Mouse (Mus musculus): ENCODE measurements around the gene Rnf216. TPM values are rescaled to one million over a fixed set of nuclear protein-coding genes. Genes with fewer than 3 reads are reported as not detected.

Rnf216 gene
- total RNA-seq, 4 experiments from 2014 or later: 44.7 to 51.3 (median 47.7) TPM

DNA sequence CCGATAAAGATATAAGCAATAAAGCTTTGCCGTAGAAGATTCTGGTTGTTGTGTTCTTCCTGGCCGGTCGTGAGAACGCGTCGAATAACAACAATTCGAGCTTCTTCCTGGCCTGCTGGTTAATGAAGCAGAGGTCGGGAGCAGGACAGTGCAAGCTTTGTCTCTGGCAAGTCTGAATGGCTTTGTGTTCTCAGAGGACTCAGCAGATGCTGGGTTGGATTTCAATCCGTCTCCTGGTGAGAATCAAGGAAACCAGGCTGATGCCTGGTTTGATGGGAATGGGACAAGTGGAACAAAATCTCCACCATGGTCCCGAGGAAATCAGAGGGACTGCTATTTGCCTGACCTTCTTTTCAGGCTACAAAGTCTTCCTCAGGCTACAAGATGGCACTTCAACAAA lies 103.4 kb downstream of the Rnf216 start:
- DNase-seq (ENCODE audit: low spot score in 2 of 2): no peak

DNA sequence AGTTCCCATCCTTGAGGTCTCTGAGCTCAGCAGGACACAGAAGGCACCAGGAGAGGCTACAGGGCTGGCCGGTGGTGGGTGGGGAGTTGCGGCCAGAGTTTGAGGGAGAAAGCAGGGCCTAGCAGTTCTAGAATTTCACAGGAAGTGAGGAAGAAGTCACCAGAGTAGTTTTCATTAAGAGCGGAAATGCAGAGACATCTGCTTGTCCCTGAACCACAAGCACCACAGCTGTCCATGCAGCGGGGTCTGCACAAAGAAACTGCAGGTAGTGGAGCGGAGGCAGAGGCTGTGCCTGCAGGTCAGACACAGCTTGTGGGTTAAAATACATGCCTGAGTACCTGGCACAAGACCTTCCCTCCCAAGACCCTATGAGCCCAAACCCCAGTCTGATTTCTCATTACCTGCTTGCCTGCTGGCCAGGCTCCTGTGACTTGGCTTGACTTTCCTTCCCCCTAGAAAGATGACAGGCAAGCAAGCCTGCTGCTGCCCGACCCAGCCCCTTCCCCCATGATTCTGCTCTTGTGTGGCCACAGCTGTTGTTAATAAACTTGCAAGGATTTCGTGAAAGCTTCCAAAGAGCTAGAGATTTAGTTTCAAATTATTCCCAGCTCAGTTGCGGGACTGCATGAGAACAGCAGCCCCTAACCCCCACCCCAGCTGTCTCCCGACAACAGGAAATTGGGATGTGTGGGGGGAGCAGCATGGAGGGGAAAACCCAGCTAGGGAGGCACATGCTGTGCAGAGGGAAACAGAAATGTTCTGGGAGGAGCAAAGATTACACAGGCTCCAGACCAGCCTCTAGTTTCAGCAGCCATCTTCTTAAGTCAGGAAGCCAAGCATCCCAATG lies 111.9 kb downstream of the Rnf216 start:
- peak; percentile 39 to 41 for DNase-seq (ENCODE audit: low spot score in 2 of 2)

DNA sequence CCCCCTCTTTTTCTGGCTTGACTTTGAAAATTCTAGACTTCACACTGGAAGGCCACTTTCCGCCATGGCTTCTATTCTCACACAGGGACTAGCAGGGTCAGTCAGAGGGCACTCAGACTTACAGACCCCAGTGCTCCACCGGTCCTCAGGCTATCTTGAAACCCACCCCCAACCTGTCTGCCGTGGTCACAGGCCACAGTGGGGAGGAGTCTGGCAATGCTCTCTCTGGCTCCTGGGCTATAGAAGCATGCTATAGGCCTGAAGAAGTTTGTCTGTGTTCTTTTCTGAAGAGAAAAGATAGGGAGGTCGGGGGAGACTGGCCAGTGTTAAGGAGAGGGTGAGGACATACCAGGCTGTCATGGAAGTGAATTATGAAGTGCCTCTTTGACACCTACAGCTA lies 112.7 kb downstream of the Rnf216 start:
- no peak for DNase-seq (ENCODE audit: low spot score in 2 of 2)

DNA sequence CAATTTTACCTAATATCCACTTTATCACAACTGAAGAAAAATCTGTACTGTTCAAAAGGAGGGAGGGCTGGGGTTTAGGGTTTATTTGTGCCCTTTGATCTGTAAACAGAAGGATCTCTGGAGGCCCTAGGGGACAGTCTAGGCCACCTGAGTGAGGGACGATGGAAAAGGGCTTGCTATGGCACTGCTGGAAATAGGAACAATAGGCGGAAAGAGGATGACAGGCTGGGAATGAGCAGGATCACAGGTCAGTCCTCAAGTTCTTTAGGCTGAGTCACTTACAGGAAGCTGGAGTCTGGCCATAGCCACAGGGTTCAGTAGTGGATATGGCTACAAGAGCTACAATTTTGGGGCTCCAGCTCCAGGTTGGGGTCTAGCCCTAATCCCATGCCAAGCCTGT lies 114.6 kb downstream of the Rnf216 start:
- no peak for DNase-seq (ENCODE audit: low spot score in 2 of 2)

DNA sequence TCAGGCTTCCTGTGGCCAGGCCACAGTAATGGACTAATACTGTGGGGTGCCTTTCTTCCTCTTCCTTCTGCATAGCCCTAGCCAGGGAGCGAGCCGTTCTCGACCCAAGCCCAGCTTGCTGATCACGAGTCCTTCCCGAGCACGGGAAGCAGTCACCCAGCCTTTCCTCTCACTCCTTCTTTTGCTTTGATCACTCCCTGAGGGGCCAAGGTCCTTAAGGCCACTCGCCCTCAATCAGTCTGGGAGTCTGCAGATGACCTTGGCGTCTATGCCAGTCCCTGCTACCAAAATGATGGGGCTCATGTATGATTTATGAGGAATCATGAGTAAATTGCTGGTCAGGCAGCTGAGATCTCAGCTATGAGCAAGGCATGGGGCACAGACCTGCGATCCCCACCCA lies 115.3 kb downstream of the Rnf216 start:
- no peak for DNase-seq (ENCODE audit: low spot score in 2 of 2)

DNA sequence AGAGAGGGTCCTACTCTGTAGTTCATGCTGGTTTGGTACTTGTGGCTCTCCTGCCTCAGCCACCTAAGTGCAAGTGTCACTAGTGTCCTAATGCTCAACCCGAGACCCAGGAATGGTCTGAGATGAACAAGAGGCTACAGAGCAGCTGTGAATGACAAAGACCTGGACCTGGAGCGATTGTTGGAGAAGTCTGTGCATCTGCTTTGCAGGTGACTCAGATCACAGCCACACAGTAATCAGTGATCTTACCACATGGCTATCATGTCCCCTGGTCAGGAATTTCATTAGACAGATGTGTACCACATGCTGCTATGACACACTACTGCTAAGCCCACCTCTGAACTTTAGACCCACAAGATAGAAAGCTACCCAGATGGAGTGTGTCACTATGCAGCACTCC lies 118.0 kb downstream of the Rnf216 start:
- no peak for DNase-seq (ENCODE audit: low spot score in 2 of 2)

DNA sequence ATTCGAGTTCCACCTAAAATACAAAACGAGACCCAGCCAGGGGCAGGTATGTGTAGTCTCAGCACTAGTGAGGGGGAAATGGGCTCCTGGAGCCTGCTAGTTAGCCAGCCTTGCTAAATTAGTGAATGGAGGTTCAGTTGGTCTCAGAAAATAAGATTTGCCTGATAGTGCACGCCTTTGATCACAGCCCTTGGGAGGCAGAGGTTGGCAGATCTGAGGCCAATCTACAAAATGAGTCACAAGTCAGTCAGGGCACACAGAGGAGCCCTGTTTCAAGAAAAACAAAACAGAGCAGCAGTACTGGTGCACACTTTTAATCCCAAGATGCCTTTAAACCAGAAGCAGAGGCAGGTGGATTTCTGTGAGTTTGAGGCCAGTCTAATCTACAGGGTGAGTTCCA lies 123.6 kb downstream of the Rnf216 start:
- DNase-seq (ENCODE audit: low spot score in 2 of 2): no peak

DNA sequence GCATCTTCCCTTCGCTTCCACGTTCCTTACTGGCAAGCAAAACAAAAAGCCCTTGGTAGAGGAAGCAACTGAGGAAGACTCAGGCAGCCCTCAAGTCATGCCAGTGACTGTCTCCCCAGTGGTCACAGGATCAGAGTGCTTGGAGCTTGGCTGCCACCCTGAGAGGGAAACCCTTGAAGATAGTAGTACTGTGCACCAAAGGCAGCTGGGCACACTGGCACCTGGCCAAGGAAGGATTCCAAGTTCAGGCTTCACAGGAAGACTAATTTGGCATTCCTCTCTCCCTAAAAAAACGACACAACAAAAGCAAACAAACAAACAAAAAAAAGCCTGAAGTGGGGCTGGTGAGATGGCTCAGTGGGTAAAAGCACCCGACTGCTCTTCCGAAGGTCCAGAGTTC lies 124.3 kb downstream of the Rnf216 start:
- no peak for DNase-seq (ENCODE audit: low spot score in 2 of 2)

DNA sequence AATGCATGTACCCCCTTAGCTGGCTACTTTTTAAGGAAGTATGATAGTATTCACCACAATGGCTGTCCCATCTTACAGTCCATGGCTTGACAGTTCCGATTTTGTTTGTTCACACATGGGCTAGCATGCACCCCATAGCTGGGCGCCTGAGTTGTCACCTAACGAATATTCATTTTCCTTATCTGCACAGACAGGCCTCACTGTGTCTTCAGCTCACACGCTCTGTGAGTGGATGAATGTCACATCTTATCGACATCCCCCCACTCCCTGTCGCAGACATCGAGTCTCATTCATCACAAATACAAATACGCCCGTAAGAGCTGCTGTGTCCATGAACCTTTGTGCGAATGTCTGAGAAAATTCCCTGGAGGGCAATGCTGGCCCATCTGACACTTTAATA lies 128.5 kb downstream of the Rnf216 start:
- no peak for DNase-seq (ENCODE audit: low spot score in 2 of 2)

DNA sequence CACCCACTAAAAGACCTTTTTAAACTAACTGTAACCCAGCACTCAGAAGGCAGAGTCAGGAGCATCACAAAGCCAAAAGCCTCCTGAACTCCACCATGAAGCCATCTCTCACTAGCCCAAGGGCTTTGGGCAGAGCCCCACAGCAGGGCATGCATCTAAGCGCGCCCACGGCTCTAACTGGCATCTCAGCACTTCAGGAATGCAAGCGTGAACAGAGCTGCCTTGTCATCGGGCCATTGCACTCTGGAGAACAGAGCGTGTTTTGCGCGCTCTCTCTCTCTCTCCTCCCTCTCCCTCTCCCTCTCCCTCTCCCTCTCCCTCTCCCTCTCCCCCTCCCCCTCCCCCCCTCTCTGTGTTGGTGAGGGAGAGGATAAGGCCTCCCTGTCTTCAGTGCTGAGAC lies 129.6 kb downstream of the Rnf216 start:
- DNase-seq (ENCODE audit: low spot score in 2 of 2): no peak

DNA sequence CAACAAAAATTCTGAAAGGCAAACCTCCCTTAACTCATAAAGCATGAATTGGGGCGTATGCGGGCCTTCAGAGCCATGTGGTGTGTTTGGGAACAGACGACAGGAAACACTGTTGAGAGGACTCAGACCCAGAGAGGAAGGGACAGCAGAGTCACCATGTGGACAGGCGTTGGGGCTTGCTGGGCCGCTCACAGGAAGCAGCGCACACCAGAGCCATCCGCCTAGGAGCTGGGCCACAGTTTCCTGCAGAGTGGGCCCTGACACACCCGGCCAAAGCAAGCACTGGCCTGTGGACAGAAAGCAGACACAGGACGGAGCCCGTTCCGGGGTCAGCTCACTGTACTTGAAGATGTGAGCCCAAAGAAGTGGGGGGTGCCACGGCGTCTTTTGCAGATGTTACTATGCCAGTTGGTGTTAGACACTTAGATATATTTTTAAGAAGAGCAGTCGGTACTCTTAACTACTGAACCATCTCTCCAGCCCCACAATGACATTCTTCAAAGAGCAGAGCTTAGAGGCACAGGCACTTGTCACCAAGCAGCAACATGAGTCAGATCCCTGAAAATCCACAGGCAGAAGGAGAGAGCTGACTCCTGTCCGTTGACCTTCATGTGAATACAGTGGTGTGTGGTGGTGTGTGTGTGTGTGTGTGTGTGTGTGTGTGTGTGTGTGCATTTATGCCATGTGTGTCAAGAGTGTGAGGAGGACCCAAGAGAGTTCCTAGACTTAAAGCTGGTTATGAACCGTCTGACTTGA lies 130.6 kb downstream of the Rnf216 start:
- no peak for DNase-seq (ENCODE audit: low spot score in 2 of 2)

DNA sequence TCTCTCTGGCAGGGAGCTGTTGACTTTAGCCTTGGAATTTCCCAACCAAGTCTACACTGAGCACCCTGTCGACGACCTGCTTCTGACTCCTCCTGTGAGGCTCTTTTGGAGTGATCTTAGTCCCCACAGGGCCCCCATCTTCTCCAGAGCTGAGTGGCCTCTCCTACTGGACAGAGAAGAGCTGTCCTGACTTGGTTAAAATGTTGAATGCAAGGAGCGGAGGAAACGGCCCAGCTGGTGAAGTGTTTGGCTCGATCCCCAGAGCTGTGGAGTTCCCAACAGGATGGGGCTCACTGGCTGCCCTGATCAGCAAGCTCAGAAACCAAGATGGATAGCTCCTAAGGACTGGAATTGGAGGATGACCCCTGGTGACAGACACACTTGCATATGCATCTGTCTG lies 136.3 kb downstream of the Rnf216 start:
- no peak for DNase-seq (ENCODE audit: low spot score in 2 of 2)

DNA sequence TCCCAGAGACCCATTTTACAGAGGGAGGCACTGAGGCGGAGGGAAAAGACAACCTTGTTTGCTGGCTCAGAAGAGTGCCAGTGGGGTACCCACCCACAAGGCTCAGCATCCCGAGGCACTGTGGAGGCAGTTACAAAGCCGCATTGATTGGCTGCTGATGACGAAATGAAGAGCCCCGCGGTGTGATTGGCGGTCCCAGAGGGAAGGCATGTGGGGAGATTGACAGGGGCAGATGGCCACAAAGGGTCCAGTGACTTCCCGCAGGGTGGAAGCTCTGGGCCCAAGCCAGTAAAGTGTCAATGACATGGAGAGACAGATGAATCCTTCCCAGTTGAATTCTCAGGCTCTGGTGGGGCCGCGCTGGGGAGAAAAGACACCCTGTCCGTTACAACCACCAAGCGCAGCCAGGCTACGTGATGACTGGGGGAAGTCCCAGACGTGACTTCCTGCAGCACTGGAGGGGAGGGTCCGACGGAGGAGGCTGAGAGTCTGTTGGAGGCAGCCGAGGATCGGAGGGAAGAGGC lies 138.1 kb downstream of the Rnf216 start:
- DNase-seq (ENCODE audit: low spot score in 2 of 2): peak; percentile 77 to 83

DNA sequence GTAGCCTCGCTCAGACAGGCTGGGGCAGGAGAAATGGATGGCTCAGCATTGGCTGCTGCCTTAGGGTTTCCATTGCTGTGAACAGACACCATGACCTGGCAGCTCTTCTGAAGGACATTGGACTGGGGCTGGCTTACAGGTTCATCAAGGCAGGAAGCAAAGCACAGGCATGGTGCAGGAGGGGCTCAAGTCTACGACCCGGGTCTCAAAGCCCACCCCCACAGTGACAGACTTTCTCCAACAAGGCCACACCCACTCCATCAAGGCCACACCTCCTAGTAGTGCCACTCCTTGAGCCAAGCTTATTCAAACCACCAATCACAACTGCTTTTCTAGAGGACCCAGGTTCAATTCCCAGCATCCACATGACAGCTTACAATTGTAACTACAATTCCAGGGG lies 138.8 kb downstream of the Rnf216 start:
- DNase-seq (ENCODE audit: low spot score in 2 of 2): no peak

DNA sequence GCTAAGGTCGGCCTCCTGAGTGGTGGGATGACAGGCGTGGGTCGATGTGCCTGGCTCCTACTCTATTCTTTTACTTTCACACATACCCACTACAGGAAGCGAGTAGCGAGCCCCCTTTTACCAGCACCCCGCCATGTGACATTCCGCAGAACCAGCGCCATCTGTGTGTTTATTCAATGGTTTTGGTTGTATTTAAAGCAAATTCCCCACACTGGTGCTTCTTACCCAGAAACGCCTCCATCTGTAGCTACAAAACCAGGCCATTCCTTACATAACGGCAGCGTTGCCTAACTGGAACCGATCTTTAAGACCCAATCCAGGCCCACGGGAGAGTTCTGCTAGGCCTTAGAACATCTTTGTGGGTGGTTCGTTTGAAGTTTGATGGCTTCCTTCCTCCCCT lies 144.4 kb downstream of the Rnf216 start:
- DNase-seq (ENCODE audit: low spot score in 2 of 2): peak; percentile 77 to 84

DNA sequence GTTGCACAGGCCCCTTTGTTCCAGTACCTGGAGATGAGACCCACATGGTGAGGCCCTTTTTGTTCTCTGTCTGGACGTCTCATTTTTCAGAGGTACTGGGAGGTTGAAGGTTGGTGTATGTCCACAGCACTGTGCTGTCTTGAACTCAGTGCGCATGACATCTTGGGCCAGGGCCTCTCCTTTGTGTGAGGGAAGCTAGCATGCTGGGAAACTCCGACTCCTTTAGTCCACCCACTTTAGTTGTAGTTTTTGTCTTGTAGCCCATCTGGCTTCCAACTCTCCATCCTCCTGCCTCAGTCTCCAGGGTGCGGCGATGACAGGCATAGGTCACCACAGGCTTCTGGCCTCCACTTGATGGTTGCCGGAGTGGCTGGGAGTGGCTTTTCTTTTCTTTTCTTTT lies 148.1 kb downstream of the Rnf216 start:
- no peak for DNase-seq (ENCODE audit: low spot score in 2 of 2)

DNA sequence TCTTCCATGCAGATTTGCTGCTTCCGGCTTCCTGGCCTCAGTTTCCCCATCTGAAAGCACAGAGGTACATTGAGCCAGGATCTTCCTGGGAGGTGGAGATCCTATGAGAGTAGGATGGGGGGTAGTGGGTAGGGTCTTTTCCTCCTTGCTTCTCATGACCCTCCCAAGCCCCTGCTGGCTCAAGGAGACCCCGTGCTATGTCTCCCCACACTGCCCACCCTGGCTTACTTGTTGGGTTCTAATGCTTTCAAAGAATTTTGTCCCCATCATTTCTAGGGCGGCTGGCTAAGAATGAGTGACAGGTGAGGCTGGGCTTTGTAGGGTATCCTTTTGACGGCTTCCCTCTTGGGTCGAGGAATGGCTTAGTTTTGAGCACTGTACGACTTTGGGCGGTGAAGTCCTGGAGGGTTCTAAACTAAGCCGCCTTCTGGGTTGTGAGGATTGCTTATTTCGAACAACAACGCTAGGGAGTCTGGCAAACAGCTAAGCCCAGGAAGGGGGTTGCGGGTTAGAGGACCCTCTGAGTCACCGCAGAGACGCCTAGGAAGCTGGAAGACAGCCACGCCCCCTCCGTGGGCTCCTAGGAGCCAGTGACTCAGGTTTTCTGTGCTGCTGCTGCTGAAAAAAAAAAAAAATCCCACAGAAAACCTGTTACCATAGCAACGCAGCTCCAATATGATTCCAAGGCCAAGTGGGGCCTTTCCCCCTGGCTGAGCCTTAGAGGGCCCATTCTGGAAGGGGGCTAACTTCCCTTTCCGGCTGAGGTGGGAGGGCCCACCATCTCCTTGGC lies 148.9 kb downstream of the Rnf216 start:
- DNase-seq (ENCODE audit: low spot score in 2 of 2): peak in 1 of 2 experiments; percentile 67

DNA sequence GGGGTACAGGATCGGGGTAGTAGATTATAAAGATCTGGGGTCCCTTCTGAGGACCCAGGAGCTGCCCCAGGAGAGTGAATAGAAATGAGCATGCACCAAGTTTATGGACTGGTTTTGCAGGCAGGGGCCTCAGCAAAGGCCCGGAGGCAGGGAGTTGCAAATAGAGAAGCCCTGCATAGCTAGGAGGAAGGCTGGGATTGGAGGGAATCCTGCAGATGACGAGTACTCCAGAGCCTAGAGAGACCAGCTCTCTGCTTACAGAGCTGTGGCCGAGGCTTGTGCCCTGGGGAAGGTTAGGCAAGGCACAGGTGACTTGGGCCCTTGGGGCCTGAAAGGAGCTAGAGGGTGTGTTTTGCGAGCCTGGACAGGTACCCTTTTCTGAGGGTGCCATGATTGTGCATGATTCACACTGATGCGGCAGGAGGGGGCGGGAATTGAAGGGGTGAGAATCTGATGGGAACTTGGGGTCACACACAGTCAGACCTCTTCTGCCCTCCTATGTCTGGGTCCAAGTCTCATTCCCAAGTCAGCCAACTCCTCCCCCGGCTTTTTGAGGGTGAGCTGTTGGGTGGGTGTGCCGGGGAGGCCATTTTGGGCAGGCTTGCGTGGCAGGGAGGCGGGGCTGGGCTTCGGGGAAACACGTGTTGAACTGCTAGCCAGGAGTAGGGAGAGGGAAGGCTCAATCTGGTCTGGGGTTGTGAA lies 149.6 kb downstream of the Rnf216 start:
- DNase-seq (ENCODE audit: low spot score in 2 of 2): peak in 1 of 2 experiments; percentile 57

DNA sequence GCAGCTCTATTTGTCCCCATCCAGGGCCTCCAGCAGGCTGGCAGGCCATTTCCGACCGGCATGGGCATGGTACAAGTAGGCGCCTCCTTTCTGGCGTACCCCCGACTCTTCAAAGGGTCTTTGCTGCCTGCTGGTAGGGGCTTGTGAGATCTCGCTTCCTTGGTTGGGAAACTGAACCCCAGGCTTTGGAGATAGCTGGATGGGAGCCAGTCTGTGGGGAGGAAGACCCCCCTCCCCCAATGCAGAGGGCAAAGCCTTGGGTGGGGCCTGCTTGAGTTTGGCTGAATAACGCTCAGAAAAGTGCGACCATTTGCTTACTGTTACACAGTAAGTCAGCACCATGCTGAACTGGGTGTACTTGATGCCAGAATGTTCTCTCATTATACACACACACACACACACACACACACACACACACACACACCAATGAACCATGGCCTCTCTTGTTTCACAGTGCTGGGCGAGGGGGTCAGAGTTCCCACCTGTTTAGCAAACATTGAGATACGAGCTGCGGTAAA lies 150.3 kb downstream of the Rnf216 start:
- no peak for DNase-seq (ENCODE audit: low spot score in 2 of 2)

DNA sequence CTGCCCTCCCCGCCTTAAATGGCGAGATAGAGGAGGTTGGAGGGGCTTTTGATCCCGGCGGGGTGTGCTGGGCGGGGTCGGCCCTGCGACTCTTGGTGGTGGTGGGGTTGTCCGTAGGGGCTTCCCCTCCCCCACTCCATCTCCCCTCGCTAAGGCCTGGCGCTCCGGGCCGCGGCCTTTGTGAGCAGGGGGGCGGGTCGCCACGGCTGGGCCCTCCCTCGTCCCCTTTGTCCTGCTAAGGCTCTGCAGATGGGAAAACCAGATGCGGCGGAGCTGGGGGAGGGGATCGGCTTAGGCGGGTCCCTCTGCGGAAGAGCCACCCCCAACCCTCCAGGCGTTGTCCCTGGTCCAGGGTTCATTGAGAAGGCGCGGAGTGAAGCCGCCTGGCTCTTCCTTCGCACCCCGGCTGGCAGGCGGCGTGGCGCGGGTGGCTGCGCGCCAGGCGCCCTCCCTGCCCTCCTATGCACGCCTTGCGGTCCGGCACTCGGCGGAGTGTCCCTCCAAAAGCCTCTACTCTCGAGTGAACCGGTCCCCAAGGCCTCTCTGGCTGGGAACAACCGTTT lies 150.8 kb downstream of the Rnf216 start:
- DNase-seq (ENCODE audit: low spot score in 2 of 2): no peak
